Mouse (Mus musculus) lung, postnatal 0 days (tissue): Measurements from ENCODE around the gene Hipk2. TPM values are rescaled to one million over a fixed set of nuclear protein-coding genes. Genes with fewer than 3 reads are reported as not detected.

Source experiments
- ATAC-seq: fragments of 200-750 bp; cut with Nextera tagmentation; 2 replicates; pipeline ENCODE4 v1.8.0; 2017; ENCODE audit warnings: moderate library complexity
- DNase-seq: peaks from one replicate; pipeline ENCODE4 v3.0.0-alpha.2; 2016; ENCODE audit warnings: low spot score
- H3K27ac ChIP-seq: fragments of 300-500 bp; sonication (generic); 2 replicates; pipeline ENCODE4 v1.5.1; 2014; ENCODE audit warnings: antibody characterized with exemption, mild to moderate bottlenecking, low read length, mixed read lengths
- H3K27me3 ChIP-seq: fragments of 300-500 bp; sonication (generic); replicated peaks from 2 replicates; pipeline ENCODE4 v1.6.1; 2014; ENCODE audit warnings: low read length, mixed read lengths; ENCODE audit not compliant: insufficient read depth
- H3K36me3 ChIP-seq: fragments of 300-500 bp; sonication (generic); 2 replicates; pipeline ENCODE4 v1.6.1; 2014; ENCODE audit warnings: low read length, mixed read lengths; ENCODE audit not compliant: insufficient read depth
- H3K4me1 ChIP-seq: fragments of 300-500 bp; sonication (generic); 2 replicates; pipeline ENCODE4 v1.6.1; 2014; ENCODE audit warnings: antibody characterized with exemption, low read depth, low read length, mixed read lengths; ENCODE audit not compliant: insufficient read depth
- H3K4me2 ChIP-seq: fragments of 300-500 bp; sonication (generic); replicated peaks from 2 replicates; pipeline ENCODE4 v1.6.1; 2014; ENCODE audit warnings: low read depth, mild to moderate bottlenecking, low read length, moderate library complexity, mixed read lengths
- H3K4me3 ChIP-seq: fragments of 300-500 bp; sonication (generic); 2 replicates; pipeline ENCODE4 v1.5.1; 2014; ENCODE audit warnings: low read depth, low read length
- H3K9ac ChIP-seq: fragments of 300-500 bp; sonication (generic); replicated peaks from 2 replicates; pipeline ENCODE4 v1.6.1; 2014; ENCODE audit warnings: low read depth, mild to moderate bottlenecking
- H3K9me3 ChIP-seq: fragments of 300-500 bp; sonication (generic); 2 replicates; pipeline ENCODE4 v1.6.1; 2016; ENCODE audit warnings: low read length, mixed read lengths
- CTCF ChIP-seq: IDR thresholded peaks from 2 replicates; pipeline ENCODE4 v1.5.1; 2016; ENCODE audit warnings: antibody characterized with exemption, mild to moderate bottlenecking
- EP300 ChIP-seq: IDR thresholded peaks from 2 replicates; pipeline ENCODE4 v1.6.1; 2016; ENCODE audit warnings: antibody characterized with exemption, mild to moderate bottlenecking, control low read depth
- WGBS: fragments of 180-500 bp; shearing (Covaris S2); extraction: QIAGEN DNeasy Blood & Tissue Kit; methylation state at CpG from one replicate; pipeline ENCODE4 v1.1.7; 2014; 5-methylcytosine and 5-hydroxymethylcytosine counted together
- polyA plus RNA-seq: library from polyadenylated mRNA; unstranded; fragments of >200 nt; fragmentation: Nextera tagmentation; extraction: Ambion mirVana; gene quantifications from 2 replicates; pipeline ENCODE4 v1.2.1, GENCODE M21; 2015

Gene Hipk2
- polyA plus RNA-seq, 1 experiment from 2014 or later, result 18.4 TPM

DNA sequence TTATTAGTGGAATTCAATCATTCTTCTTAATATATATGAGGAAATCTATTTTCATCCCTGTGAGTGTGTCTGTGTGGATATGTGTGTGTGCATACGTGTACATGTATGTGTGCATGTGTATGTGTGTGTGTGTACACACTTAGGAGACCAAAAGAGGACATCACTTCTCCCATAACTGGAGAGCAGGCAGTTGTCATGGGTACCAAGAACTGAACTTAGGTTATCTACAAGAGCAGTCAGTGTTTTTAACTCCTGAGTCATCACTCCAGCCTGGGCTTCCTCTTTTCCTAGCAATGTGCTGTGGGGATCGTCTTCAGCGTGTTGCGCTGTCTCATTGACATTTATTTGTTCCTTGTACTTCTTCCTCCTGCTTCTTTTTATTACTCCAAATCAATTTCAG lies 24.1 kb upstream of the Hipk2 start:
- Histone ChIP-seq H3K9me3 (no peaks in the 10 kb centered on the region), H3K4me3 (no peak overlapping the region), H3K4me2 (no peak overlapping the region), H3K27me3 (no peaks in the 10 kb centered on the region), H3K4me1 (no peaks in the 10 kb centered on the region), H3K9ac (no peak overlapping the region), H3K27ac (no peak overlapping the region), H3K36me3 (no peaks in the 10 kb centered on the region)
- whole genome bisulfite sequencing, result 83% methylated on average over 4 of the region's 4 CpGs
- ATAC-seq (peak; percentile 37; the same call in 1 of the 2 replicates), DNase-seq (peak; percentile 44)
- no peak for TF ChIP-seq CTCF
- TF ChIP-seq EP300, result no peak

GRCm38 (mm10) chr6:38893615-38894014 lies 17.6 kb upstream of the Hipk2 start:
- ATAC-seq (no peak), DNase-seq (no peak)
- no peak overlapping the region for H3K4me2 ChIP-seq
- H3K4me1 ChIP-seq, result no peaks in the 10 kb centered on the region
- H3K36me3 ChIP-seq, result no peaks in the 10 kb centered on the region
- WGBS, result 51% methylated on average over 3 of the region's 3 CpGs
- TF ChIP-seq CTCF (no peak), EP300 (no peak)
- no peak overlapping the region for H3K27ac ChIP-seq
- no peak overlapping the region for H3K4me3 ChIP-seq
- H3K9me3 ChIP-seq, result no peaks in the 10 kb centered on the region
- H3K9ac ChIP-seq, result no peak overlapping the region
- no peaks in the 10 kb centered on the region for H3K27me3 ChIP-seq

- H3K4me1 ChIP-seq, result no peaks in the 10 kb centered on the region
- no peak overlapping the region for H3K27ac ChIP-seq
- no peaks in the 10 kb centered on the region for H3K27me3 ChIP-seq
- no peak overlapping the region for H3K4me2 ChIP-seq
- WGBS, result 57% methylated on average over 2 of the region's 2 CpGs
- no peaks in the 10 kb centered on the region for H3K9me3 ChIP-seq
- DNase-seq (no peak), ATAC-seq (no peak)
- H3K9ac ChIP-seq, result no peak overlapping the region
- no peaks in the 10 kb centered on the region for H3K36me3 ChIP-seq
- H3K4me3 ChIP-seq, result no peak overlapping the region
- TF ChIP-seq EP300 (no peak), CTCF (no peak)
Observed at GRCm38 (mm10) chr6:38892017-38892416, 16.1 kb upstream of the Hipk2 start.

DNA sequence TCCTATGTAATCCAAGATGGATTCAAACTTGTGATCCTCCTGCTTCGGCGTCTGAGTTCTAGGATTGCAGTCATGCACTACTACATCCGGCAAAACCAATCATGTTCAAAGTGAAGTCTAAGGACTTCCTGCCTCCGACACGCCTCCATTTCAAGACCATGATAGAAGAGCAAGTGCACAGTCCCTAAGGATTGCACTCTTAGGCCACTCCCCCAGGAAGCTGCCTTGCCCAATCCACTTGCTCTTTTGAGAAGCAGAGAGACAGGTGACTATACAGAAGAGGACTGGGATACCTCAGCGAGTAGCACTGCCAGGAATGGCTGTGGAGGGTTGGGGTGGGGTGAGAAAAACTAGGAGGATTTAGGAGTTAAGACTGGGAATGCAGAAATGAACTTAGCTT lies 13.2 kb upstream of the Hipk2 start:
- Histone ChIP-seq H3K36me3 (no peaks in the 10 kb centered on the region), H3K27me3 (no peaks in the 10 kb centered on the region), H3K4me2 (no peak overlapping the region), H3K9ac (no peak overlapping the region), H3K27ac (no peak overlapping the region), H3K4me3 (no peak overlapping the region), H3K9me3 (no peaks in the 10 kb centered on the region), H3K4me1 (no peaks in the 10 kb centered on the region)
- DNase-seq (no peak), ATAC-seq (no peak)
- 63% methylated on average over 6 of the region's 6 CpGs for WGBS
- TF ChIP-seq CTCF, result no peak
- no peak for TF ChIP-seq EP300

DNA sequence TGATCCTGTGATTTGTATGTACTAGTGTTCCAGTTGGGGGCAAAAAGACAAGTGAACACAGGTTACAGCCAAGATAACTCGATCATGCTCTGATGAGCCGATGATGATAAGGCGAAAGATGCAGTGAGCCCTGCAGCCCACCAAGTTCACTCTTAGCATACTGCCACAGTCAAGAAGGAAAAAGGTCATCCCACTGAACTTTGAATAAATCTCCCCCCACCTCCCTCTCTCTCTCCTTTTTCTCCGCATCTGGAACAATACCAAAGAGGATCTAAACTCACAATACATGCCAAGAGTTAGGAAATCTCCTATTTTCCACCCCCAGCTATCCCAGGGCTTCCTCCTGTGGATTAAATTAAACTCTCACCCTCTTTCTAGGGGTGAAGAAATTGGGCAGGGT lies 11.5 kb upstream of the Hipk2 start:
- Histone ChIP-seq H3K4me3 (no peak overlapping the region), H3K4me1 (no peaks in the 10 kb centered on the region), H3K4me2 (no peak overlapping the region), H3K9me3 (no peaks in the 10 kb centered on the region), H3K27ac (no peak overlapping the region), H3K27me3 (no peaks in the 10 kb centered on the region), H3K36me3 (no peaks in the 10 kb centered on the region), H3K9ac (no peak overlapping the region)
- TF ChIP-seq EP300, result no peak
- no peak for TF ChIP-seq CTCF
- WGBS, result 79% methylated on average over 4 of the region's 4 CpGs
- no peak for ATAC-seq
- DNase-seq, result no peak

DNA sequence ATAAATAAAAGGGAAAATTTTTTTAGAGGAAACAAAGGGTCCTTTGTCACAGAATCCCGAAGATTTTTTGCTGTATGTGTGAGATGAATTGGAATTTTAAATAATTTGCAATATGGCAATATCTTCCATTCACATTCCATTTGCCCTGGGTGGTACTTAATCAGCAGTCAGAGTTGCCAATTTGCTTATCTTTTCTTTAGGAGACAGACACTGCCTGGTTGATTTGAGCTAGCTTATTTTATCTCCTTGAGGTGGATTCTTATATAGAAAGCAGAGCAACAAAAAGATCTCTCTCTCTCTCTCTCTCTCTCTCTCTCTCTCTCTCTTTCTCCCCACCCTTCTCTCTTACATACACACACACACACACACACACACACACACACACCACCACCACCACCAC lies 9.2 kb upstream of the Hipk2 start:
- no peak overlapping the region for H3K9ac ChIP-seq
- H3K27me3 ChIP-seq, result no peaks in the 10 kb centered on the region
- H3K4me2 ChIP-seq, result no peak overlapping the region
- no peak for TF ChIP-seq CTCF
- TF ChIP-seq EP300, result no peak
- no peak overlapping the region for H3K27ac ChIP-seq
- H3K4me1 ChIP-seq, result no peaks in the 10 kb centered on the region
- no peak overlapping the region for H3K4me3 ChIP-seq
- H3K36me3 ChIP-seq, result no peaks in the 10 kb centered on the region
- ATAC-seq (no peak), DNase-seq (no peak)
- no peaks in the 10 kb centered on the region for H3K9me3 ChIP-seq
- WGBS, result 34% methylated on average over 1 of the region's 1 CpGs

DNA sequence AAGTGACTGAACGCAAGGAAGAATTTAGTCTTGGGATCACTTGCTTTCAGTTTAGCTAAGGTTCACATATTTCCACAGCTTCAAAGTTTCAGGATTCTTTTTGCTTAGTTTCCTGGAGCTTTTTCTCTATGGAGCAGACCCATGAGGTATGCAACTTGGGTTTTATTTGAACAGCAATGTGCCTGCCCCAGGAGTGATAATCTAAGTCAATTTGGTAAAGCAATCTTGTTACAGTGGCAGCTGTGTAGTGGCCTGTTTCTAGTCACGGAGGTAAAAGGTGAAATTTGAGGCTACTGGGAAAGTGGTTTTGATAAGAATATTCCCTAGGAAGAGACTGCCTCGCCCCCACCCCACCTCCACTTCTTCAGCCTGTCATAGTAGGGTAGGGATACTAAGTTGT lies 8.5 kb upstream of the Hipk2 start:
- Histone ChIP-seq H3K9me3 (no peaks in the 10 kb centered on the region), H3K27ac (no peak overlapping the region), H3K27me3 (no peaks in the 10 kb centered on the region), H3K4me2 (no peak overlapping the region), H3K9ac (no peak overlapping the region), H3K4me1 (no peaks in the 10 kb centered on the region), H3K4me3 (no peak overlapping the region), H3K36me3 (no peaks in the 10 kb centered on the region)
- WGBS, result 36% methylated on average over 3 of the region's 3 CpGs
- DNase-seq (no peak), ATAC-seq (no peak)
- TF ChIP-seq EP300, result no peak
- no peak for TF ChIP-seq CTCF
